Mouse (Mus musculus) right cerebral cortex, postnatal 14 days (tissue): ENCODE results near the gene Hacl1.
A peak's percentile ranks its signal among the peaks of the same experiment; 100 is the strongest.

Experiments used
- DNase-seq: peaks from one replicate; pipeline ENCODE4 v3.0.0; 2022

Gene Hacl1

GRCm38 (mm10) chr14:31572561-31573175 is 68.4 kb downstream of the Hacl1 start:
- DNase-seq: peak; percentile 22

- no peak for DNase-seq
Observed at GRCm38 (mm10) chr14:31571419-31571818, 69.7 kb downstream of the Hacl1 start.

DNA sequence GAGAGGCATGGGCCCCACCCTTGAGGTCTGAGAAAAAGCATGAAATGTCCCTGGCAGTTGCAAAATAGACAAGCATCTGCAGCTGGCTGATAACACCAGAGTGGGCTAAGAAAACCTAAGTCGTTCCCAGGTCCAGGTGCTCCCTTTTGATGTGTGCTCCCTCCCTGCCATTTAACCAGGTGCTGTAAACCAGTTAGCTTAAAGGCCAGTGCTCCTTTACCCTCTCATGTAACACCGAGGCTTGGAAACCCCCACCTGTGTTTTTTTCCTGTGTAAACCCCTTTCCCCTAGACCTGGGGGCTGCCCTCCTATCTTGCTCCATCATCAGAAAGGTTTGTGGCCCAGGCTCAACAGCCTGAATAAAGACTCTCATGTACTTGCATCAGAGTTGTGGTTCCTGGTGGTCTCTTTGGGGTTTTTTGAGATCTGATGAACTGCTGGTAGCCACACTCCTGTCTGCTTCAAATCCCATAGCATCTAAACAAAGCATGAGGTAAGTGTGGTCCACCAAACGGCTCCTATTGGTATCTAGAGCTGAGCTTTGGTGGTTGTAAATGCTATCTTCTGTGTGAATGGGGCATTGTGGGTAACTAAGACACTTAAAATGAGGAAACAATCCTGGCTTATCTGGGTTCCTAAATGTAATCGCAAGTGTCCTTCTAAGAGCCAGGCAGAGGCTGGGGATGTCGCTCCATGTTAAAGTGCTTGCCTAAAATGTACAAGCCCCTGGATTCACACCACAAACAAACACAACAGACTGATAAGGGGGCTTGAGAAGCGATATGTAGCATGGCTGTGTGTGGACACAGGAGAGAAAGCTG is 70.7 kb downstream of the Hacl1 start:
- DNase-seq: no peak

GRCm38 (mm10) chr14:31569151-31569631 is 71.9 kb downstream of the Hacl1 start:
- DNase-seq: no peak

DNA sequence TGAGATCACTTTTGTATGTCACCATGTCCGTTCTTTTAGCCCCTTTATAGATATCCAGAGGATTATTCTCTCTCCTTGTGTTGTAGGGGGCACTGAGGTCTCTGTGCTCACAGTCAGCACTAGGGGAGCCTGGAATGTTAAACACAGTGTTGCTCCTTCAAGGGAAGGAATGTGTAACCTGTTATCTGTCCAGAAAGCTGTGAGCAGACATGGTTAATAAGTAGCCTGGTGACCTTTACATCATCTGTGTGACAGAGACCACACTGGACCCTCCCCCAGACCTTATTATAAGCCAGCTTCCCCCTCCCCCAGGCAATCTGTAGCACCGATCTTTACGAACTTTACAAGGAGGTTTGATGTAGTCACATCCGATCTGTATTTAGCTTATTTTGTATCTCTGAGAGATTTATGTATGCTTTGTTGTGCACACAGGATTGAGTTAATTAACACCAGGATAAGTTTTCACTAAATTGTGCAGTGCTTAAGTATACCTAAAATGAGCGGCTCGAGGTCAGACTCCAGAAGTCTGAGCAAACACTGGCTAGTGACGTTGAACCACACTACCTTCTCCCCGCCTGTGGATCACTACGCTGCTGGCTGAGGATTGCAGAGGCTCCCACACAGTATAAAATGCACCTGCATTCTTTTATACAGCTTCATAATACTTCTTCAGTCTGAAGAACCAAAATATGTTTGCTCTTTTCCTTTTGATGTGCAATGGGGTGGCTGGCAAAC is 75.4 kb downstream of the Hacl1 start:
- DNase-seq: no peak

DNA sequence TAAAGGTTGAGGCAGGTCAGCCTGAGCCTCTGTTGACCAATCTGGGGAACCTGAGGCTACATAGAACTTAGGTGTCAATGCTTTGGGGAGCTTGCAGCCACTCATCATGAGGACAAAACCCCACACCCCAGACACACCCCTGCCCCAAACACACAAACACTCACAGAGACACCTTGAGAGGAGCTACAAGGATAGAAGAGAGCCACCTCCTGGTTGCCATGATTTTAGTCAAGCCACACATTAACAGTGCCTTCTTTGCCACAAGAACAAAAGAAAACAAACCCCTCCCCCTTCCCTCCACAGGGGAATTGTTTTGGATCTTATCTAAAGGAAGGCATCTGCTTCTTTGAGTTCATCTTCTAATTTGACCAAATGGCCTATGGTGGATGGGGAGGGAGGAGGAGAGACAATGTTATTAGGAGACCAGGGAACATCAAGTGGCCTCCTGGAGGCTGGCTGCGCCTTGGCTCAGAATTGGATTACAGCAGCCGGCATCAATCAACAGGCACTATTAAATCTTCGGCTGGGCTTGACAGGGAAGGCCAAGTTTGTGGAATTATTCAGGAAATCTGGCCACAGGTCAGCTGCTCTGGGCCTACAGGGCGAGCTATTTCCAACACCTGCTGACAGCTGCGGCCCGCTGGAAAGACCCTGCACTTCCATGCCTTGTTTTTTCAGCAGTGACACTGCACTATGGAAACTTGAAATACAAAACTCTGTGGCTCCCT is 76.5 kb downstream of the Hacl1 start:
- DNase-seq: no peak

GRCm38 (mm10) chr14:31560886-31561285 is 80.2 kb downstream of the Hacl1 start:
- DNase-seq: no peak

GRCm38 (mm10) chr14:31559216-31559615 is 81.9 kb downstream of the Hacl1 start:
- DNase-seq: no peak

GRCm38 (mm10) chr14:31557784-31558183 is 83.3 kb downstream of the Hacl1 start:
- no peak for DNase-seq

DNA sequence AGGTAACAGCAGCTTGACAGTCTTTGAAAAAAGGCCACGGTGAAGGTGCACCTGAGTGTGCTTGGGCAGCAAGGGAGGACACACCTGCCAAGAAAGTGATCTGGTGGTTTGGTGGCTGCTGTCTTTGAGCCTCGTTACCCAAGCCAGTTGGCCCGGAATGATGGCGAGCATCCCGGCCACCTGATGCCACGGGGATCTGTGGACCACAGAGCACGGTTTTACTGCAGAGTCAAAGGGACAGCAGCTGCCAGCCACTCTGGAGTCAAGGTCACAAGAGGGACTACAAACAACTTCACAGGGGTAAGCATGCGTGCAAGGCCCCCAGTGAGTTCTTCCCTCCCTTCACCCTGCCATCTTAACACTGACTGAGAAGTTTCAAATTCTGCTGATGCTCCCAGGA is 83.8 kb downstream of the Hacl1 start:
- no peak for DNase-seq

- no peak for DNase-seq
Observed at GRCm38 (mm10) chr14:31556526-31557260, 84.4 kb downstream of the Hacl1 start.

DNA sequence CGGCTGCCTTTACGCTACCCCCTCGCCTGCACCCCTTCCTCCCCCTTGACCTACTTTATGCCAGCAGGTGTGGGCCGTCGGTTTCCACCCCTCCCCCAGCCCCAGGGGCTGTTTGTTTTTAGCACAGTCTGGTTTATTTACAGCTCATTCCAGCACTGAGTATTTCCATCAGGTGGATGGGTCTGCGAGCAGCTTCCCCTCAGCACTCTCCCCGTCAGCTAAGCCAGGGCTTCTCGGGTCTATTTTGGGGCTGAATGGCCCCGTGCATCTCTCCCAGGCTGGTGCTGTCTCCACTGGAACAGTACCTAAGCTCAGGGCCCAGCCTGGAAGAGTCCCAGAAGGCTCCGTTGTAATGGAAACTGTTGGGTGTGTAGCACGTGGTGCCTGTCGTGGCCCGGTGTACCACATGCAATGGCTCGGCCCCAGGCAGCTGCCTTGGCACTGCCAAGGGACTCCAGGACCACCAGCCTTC is 85.1 kb downstream of the Hacl1 start:
- DNase-seq: no peak

DNA sequence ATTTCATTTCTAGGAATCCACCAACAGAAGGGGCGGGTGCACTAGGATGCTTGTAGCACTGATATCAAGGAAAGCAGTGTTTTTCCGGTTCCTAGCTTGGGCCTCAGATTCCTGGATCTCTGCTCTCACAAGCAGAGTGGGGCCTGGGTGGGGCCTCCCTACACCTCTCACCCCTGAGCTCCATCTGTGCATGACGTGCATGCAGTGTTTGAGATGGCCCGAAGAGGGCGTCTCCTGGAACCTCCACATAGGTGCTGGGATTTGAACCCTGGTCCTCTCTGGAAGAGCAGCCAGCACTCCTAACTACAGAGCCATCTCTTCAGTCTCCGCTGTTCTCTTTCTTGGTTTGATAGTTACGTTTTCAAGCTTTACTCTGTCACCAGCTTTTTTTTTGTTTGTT is 86.1 kb downstream of the Hacl1 start:
- no peak for DNase-seq
